Mouse (Mus musculus): ENCODE results near the gene Ispd. TPM values are rescaled to one million over a fixed set of nuclear protein-coding genes. Genes with fewer than 3 reads are reported as not detected.

Gene Ispd
- polyA plus RNA-seq (2014; fragmentation: Nextera tagmentation; extraction: Ambion mirVana) = 10.6 and 11.6 TPM in 2 replicates

DNA sequence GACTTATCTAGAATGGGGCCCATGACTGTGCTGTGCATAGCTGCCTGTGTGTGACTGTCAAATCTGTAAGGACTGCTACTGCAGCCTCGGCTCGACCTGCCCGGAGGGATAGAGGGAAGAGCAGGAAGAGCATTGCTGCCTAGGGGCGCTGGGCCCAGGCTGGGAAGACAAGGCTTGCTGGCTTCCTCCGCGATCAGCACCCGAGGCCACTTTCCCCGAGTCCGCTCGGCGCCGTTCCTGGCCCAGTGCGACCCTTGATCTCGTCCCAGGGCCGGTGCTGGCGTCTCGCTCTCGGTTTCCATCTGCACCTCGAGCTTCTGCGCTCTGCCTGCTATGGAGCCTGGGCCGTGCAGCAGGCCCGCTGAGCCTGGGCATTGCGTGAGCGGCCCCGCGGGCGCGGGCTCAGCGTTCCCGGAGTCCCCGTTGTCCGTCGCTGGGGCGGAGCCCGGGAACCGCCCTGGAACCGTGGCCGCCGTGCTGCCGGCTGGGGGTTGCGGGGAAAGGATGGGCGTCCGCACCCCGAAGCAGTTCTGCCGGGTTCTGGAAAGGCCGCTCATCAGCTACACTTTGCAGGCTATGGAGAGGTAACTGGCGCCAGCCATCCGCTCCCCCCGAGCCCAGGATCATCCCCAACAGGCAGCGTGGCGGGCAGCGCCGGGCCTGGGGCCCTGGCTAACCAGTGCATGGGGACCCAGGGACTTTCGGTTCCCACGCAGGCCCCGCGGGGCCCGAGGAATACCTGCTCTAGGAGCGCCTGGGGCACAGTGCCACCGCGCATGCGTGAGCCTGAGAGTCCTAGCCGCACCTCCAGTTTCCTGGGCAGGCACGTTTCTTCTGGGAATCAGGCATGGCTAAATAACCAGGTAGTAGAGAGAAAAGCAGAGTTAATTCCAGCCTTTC is at the start of gene Ispd, which contains the start of gene D630036H23Rik:
Gene Ispd (plus strand): TSS at position 10 of the 900 bp plus-strand sequence.
Gene D630036H23Rik (minus strand): TSS at position 741 of the 900 bp plus-strand sequence.
- peak within 1 kb of the TSS; percentile 90 for H3K9ac ChIP-seq (ENCODE audit: low read depth, low read length)
- ATAC-seq (replicated peaks; ENCODE audit: insufficient number of reproducible peaks, low FRiP score, low TSS enrichment) = peak; percentile 82
- H3K27me3 ChIP-seq (ENCODE audit: control insufficient read depth, insufficient read depth, low read length) = no peaks in the 10 kb centered on the region
- no peaks in the 10 kb centered on the region for H3K9me3 ChIP-seq (replicated peaks; ENCODE audit: control insufficient read depth, low read length)
- WGBS (ENCODE audit: insufficient replicate concordance) = under 1% methylated on average over 63 of the region's 64 CpGs
- H3K27ac ChIP-seq (ENCODE audit: low read depth, low read length) = peak within 1 kb of the TSS; percentile 84
- H3K4me1 ChIP-seq (ENCODE audit: control insufficient read depth, insufficient read depth, low read length) = 0 out of 2 replicates have a peak, but pooled peaks cover 3% of the 10 kb centered on the region
- H3K4me3 ChIP-seq (ENCODE audit: low read depth, low read length) = peak within 1 kb of the TSS; percentile 58
- H3K4me2 ChIP-seq = peak within 1 kb of the TSS; percentile 61
- no peaks in the 10 kb centered on the region for H3K36me3 ChIP-seq (ENCODE audit: control insufficient read depth, insufficient read depth, low read length)

GRCm38 (mm10) chr12:36332676-36333075 is 48.6 kb upstream of the Ispd start:
- Histone ChIP-seq H3K4me2 (no peak overlapping the region), H3K36me3 (ENCODE audit: control insufficient read depth, insufficient read depth, low read length) (no peaks in the 10 kb centered on the region), H3K27ac (ENCODE audit: low read depth, low read length) (no peak overlapping the region), H3K9ac (ENCODE audit: low read depth, low read length) (no peak overlapping the region), H3K4me3 (ENCODE audit: low read depth, low read length) (no peak overlapping the region), H3K9me3 (replicated peaks; ENCODE audit: control insufficient read depth, low read length) (no peaks in the 10 kb centered on the region), H3K4me1 (ENCODE audit: control insufficient read depth, insufficient read depth, low read length) (no peaks in the 10 kb centered on the region), H3K27me3 (ENCODE audit: control insufficient read depth, insufficient read depth, low read length) (no peaks in the 10 kb centered on the region)
- no peak for ATAC-seq (replicated peaks; ENCODE audit: insufficient number of reproducible peaks, low FRiP score, low TSS enrichment)
- WGBS (ENCODE audit: insufficient replicate concordance) = 71% methylated on average over 1 of the region's 1 CpGs

GRCm38 (mm10) chr12:36333837-36334281 is 47.4 kb upstream of the Ispd start:
- Histone ChIP-seq H3K9ac (ENCODE audit: low read depth, low read length) (no peak overlapping the region), H3K27me3 (ENCODE audit: control insufficient read depth, insufficient read depth, low read length) (no peaks in the 10 kb centered on the region), H3K4me1 (ENCODE audit: control insufficient read depth, insufficient read depth, low read length) (no peaks in the 10 kb centered on the region), H3K27ac (ENCODE audit: low read depth, low read length) (no peak overlapping the region), H3K4me3 (ENCODE audit: low read depth, low read length) (no peak overlapping the region), H3K9me3 (replicated peaks; ENCODE audit: control insufficient read depth, low read length) (no peaks in the 10 kb centered on the region), H3K36me3 (ENCODE audit: control insufficient read depth, insufficient read depth, low read length) (no peaks in the 10 kb centered on the region), H3K4me2 (no peak overlapping the region)
- 52% methylated on average over 9 of the region's 9 CpGs for WGBS (ENCODE audit: insufficient replicate concordance)
- no peak for ATAC-seq (replicated peaks; ENCODE audit: insufficient number of reproducible peaks, low FRiP score, low TSS enrichment)

DNA sequence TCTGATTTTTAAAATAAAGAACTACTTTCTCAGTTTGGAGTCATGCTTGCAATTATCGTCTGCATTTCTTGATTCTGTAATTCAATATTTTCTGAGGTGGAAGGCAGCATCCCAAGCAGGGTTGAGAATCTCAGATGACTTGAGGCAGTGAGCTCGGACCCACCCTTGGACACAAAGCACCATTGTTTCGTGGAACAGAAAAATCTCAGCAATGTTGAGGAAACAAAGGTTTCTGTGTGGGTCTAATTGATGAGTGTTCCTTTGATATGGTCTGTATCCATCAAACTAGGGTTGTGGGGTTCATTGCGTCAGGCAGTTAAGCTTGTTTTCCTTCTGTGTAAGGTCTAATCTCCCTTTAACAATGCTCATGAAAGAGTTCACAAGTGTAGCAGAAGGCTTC is 37.1 kb upstream of the Ispd start:
- Histone ChIP-seq H3K9me3 (replicated peaks; ENCODE audit: control insufficient read depth, low read length) (no peaks in the 10 kb centered on the region), H3K27ac (ENCODE audit: low read depth, low read length) (no peak overlapping the region), H3K4me2 (no peak overlapping the region), H3K27me3 (ENCODE audit: control insufficient read depth, insufficient read depth, low read length) (no peaks in the 10 kb centered on the region), H3K36me3 (ENCODE audit: control insufficient read depth, insufficient read depth, low read length) (no peaks in the 10 kb centered on the region), H3K4me1 (ENCODE audit: control insufficient read depth, insufficient read depth, low read length) (no peaks in the 10 kb centered on the region), H3K9ac (ENCODE audit: low read depth, low read length) (no peak overlapping the region), H3K4me3 (ENCODE audit: low read depth, low read length) (no peak overlapping the region)
- ATAC-seq (replicated peaks; ENCODE audit: insufficient number of reproducible peaks, low FRiP score, low TSS enrichment) = no peak
- 55% methylated on average over 4 of the region's 4 CpGs for WGBS (ENCODE audit: insufficient replicate concordance)

GRCm38 (mm10) chr12:36360064-36360463 is 21.2 kb upstream of the Ispd start:
- Histone ChIP-seq H3K9ac (ENCODE audit: low read depth, low read length) (no peak overlapping the region), H3K4me3 (ENCODE audit: low read depth, low read length) (no peak overlapping the region), H3K4me2 (no peak overlapping the region), H3K27me3 (ENCODE audit: control insufficient read depth, insufficient read depth, low read length) (no peaks in the 10 kb centered on the region), H3K36me3 (ENCODE audit: control insufficient read depth, insufficient read depth, low read length) (no peaks in the 10 kb centered on the region), H3K27ac (ENCODE audit: low read depth, low read length) (no peak overlapping the region), H3K4me1 (ENCODE audit: control insufficient read depth, insufficient read depth, low read length) (no peaks in the 10 kb centered on the region), H3K9me3 (replicated peaks; ENCODE audit: control insufficient read depth, low read length) (no peaks in the 10 kb centered on the region)
- no peak for ATAC-seq (replicated peaks; ENCODE audit: insufficient number of reproducible peaks, low FRiP score, low TSS enrichment)
- WGBS (ENCODE audit: insufficient replicate concordance) = 82% methylated on average over 3 of the region's 3 CpGs

- no peak overlapping the region for H3K4me3 ChIP-seq (ENCODE audit: low read depth, low read length)
- no peak overlapping the region for H3K9ac ChIP-seq (ENCODE audit: low read depth, low read length)
- H3K36me3 ChIP-seq (ENCODE audit: control insufficient read depth, insufficient read depth, low read length) = no peaks in the 10 kb centered on the region
- no peak overlapping the region for H3K4me2 ChIP-seq
- WGBS (ENCODE audit: insufficient replicate concordance) = 84% methylated on average over 5 of the region's 5 CpGs
- H3K27me3 ChIP-seq (ENCODE audit: control insufficient read depth, insufficient read depth, low read length) = no peaks in the 10 kb centered on the region
- ATAC-seq (replicated peaks; ENCODE audit: insufficient number of reproducible peaks, low FRiP score, low TSS enrichment) = no peak
- H3K4me1 ChIP-seq (ENCODE audit: control insufficient read depth, insufficient read depth, low read length) = no peaks in the 10 kb centered on the region
- H3K9me3 ChIP-seq (replicated peaks; ENCODE audit: control insufficient read depth, low read length) = no peaks in the 10 kb centered on the region
- no peak overlapping the region for H3K27ac ChIP-seq (ENCODE audit: low read depth, low read length)
Measured at GRCm38 (mm10) chr12:36360693-36361092, 20.6 kb upstream of the Ispd start.

GRCm38 (mm10) chr12:36364013-36364412 is 17.2 kb upstream of the Ispd start:
- Histone ChIP-seq H3K4me3 (ENCODE audit: low read depth, low read length) (no peak overlapping the region), H3K27me3 (ENCODE audit: control insufficient read depth, insufficient read depth, low read length) (no peaks in the 10 kb centered on the region), H3K36me3 (ENCODE audit: control insufficient read depth, insufficient read depth, low read length) (no peaks in the 10 kb centered on the region), H3K9me3 (replicated peaks; ENCODE audit: control insufficient read depth, low read length) (no peaks in the 10 kb centered on the region), H3K27ac (ENCODE audit: low read depth, low read length) (no peak overlapping the region), H3K9ac (ENCODE audit: low read depth, low read length) (no peak overlapping the region), H3K4me1 (ENCODE audit: control insufficient read depth, insufficient read depth, low read length) (no peaks in the 10 kb centered on the region), H3K4me2 (no peak overlapping the region)
- no peak for ATAC-seq (replicated peaks; ENCODE audit: insufficient number of reproducible peaks, low FRiP score, low TSS enrichment)
- 84% methylated on average over 4 of the region's 4 CpGs for WGBS (ENCODE audit: insufficient replicate concordance)

DNA sequence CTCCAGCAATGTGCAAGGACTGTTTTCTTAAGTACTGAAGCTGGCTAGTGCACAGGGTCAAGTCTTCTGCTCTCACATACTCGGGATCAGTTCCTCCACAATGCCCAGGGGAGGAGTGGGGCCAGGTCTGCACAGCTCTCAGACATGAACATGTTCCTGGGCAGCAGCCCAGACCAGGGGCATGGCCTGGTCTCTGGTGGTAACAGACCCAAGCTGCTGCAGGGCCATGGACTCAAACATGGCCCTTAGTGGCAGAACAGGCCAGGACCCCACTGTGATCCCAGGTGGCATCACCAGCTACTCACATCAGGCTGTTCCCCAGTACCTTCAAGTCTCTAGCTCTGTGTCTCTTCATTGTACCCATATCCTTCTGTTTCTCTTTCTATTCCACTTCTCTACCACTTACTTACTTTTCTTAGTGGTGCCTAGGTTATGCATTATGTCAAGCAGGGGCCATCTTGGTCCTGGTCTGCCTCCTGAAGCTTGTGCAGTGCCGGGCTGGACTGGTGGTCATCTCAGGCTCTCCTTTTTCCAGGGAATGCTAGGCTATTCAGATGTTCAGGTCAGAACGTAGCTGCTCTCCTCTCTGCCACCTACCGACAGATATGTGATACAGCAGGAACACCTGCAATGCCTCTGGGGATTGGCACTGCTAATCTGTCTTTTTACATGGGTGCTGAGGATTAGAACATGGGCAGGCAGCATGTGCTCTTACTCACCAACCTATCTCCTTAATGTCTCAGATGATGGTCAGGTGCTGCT is 7.8 kb upstream of the Ispd start:
- Histone ChIP-seq H3K27me3 (ENCODE audit: control insufficient read depth, insufficient read depth, low read length) (no peaks in the 10 kb centered on the region), H3K4me3 (ENCODE audit: low read depth, low read length) (no peak overlapping the region), H3K36me3 (ENCODE audit: control insufficient read depth, insufficient read depth, low read length) (no peaks in the 10 kb centered on the region), H3K9me3 (replicated peaks; ENCODE audit: control insufficient read depth, low read length) (no peaks in the 10 kb centered on the region), H3K4me1 (ENCODE audit: control insufficient read depth, insufficient read depth, low read length) (no peaks in the 10 kb centered on the region), H3K27ac (ENCODE audit: low read depth, low read length) (no peak overlapping the region), H3K4me2 (no peak overlapping the region), H3K9ac (ENCODE audit: low read depth, low read length) (no peak overlapping the region)
- ATAC-seq (replicated peaks; ENCODE audit: insufficient number of reproducible peaks, low FRiP score, low TSS enrichment) = no peak
- WGBS (ENCODE audit: insufficient replicate concordance) = 42% methylated on average over 4 of the region's 4 CpGs
